Mouse (Mus musculus) embryonic fibroblast, embryonic 13.5 days (primary cell): ENCODE measurements around the gene Oas2.

Source experiments
- CTCF ChIP-seq: IDR thresholded peaks from 2 replicates; pipeline ENCODE4 v1.5.1; 2011; ENCODE audit warnings: mild to moderate bottlenecking, control low read depth, low read length, moderate library complexity, borderline replicate concordance; ENCODE audit not compliant: insufficient read depth
- POLR2A ChIP-seq: IDR thresholded peaks from 2 replicates; pipeline ENCODE4 v1.6.1; 2011; ENCODE audit warnings: low read depth, mild to moderate bottlenecking, control low read depth, low read length, moderate library complexity

GRCm38 (mm10) chr5:120706976-120707375 lies 42.7 kb downstream of the Oas2 start:
- TF ChIP-seq CTCF (no peak), POLR2A (no peak)
